Mouse (Mus musculus) heart, postnatal 0 days (tissue): ENCODE data around the gene Insl3.

Experiments used
- CTCF ChIP-seq: IDR thresholded peaks from 2 replicates; pipeline ENCODE4 v1.5.1; 2016; ENCODE audit warnings: antibody characterized with exemption, control low read depth, low read depth
- EP300 ChIP-seq: IDR thresholded peaks from 2 replicates; pipeline ENCODE4 v1.6.1; 2016; ENCODE audit warnings: antibody characterized with exemption, low read depth

DNA sequence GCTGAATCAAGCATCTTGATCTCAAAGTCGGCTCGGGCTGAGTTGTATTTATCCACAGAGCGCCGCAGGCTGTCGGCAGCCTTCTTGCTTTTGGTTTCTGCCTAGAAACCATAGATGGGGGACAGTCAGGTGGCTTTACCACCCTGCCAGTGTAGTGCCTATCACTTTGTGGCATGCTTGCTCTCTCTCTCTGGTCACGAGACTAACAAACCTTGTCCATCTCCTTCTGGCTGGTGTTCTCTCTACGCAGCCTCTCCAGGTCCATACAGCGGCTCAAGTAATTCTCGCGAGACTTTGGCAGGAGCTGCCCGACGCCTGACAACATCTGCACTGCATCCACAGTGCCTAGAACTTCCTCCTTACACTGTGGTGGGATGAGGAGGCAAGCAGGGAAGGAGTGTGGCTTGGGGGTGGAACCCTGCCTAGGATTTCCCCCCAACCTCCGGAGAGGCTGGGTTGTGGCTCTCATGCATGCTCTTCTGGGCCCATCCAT lies 27.6 kb downstream of the Insl3 start:
- TF ChIP-seq CTCF = no peak
- TF ChIP-seq EP300 = no peak
